Mouse (Mus musculus) splenic B cell, adult 2 months (primary cell): ENCODE measurements around the gene Oscp1.
"Not testable (repeated sequence)": the region's sequence is repeated elsewhere in the genome, so short reads cannot be mapped to it uniquely, and the experiment has no call there.

Source experiments
- DNase-seq: peaks from one replicate; pipeline ENCODE4 v3.0.0-alpha.2; 2011; ENCODE audit warnings: low read depth, low spot score
- H3K27me3 ChIP-seq: 2 replicates; pipeline ENCODE4 v1.6.1; 2012; ENCODE audit warnings: mild to moderate bottlenecking, low read length, moderate library complexity, mixed read lengths; ENCODE audit not compliant: control insufficient read depth, poor library complexity, insufficient read depth, severe bottlenecking
- H3K36me3 ChIP-seq: 2 replicates; pipeline ENCODE4 v1.6.1; 2012; ENCODE audit warnings: mild to moderate bottlenecking, low read length, moderate library complexity, mixed read lengths; ENCODE audit not compliant: control insufficient read depth, poor library complexity, insufficient read depth, severe bottlenecking

The Oscp1 gene

DNA sequence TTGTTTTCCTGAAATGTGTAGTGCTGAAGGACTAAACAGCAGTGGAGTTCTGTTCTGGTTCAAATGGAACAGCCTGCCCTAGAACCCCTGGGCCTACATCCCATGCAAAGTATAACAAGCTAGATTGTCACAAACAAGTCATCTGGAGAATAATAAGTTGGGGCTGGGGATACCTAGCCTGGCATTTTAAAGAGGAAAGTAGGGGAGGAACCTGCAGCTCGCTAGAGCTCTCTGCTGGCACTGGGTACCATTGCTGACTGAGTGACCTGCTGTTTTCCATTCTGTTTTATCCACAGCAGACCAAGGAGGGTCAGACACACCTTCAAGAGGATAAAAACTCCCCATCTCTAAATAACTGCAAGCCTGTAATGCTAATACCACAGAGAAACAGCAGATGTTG is 4.5 kb downstream of the Oscp1 start:
- DNase-seq, result no peak
- Histone ChIP-seq H3K27me3 (no peaks in the 10 kb centered on the region), H3K36me3 (no peaks in the 10 kb centered on the region)

DNA sequence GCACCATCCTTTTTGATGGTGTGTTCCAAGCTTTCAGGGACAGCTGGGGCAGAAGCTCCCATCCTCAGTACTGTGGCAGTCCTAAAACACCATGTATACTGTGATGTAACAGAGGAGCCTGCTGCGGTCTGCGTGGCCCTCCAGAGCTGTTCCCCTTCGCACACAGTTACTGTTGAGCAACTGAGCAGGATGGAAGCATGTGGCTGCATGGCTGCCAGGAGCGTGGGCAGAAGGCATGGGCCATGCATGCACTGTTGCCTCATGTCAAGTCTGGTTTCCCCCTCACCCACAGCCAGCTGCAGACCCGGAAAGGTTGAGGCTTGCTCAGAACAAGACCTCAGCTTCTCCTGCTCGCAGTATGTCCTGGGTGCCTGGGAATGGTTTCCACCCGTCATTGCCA is 6.9 kb downstream of the Oscp1 start:
- H3K27me3 ChIP-seq, result no peaks in the 10 kb centered on the region
- DNase-seq, result no peak

DNA sequence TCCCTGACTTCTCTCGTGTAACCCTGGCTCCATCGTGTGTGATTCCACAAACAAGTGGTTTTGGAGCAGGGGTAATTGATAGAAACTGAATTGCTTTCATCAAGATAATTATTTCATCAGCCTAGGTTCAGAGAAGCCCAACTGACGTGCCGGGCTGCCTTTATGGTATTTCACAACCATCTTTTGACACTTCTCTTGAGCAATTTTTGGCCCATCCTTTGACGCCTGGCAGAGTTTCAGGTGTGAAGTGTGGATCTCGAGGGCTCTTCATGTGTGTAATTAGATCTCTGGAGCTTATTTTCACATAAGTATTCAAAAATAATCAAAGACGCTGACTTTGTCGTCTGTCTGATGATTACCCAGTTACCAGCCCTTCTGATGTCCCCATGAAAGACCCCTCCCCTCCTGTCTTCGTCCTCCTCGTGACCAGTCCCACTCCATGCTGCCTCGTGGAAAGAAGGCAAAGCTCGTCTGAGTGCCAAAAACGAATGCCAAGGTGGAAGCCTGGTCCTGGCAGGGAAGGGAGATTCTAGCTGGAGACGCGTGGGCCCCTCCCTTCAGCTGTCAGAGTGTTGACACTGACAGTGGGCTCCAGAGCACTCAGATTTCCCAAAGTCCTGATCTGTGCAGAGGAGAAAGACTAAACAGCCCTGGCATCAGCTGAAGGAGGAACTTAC is 9.2 kb downstream of the Oscp1 start:
- DNase-seq, result no peak
- H3K27me3 ChIP-seq, result no peaks in the 10 kb centered on the region; the same call in 1 of the 2 replicates
- H3K36me3 ChIP-seq, result no peaks in the 10 kb centered on the region

More for the DNA sequence above, 6.9 kb downstream of the Oscp1 start:
- no peaks in the 10 kb centered on the region for H3K36me3 ChIP-seq

DNA sequence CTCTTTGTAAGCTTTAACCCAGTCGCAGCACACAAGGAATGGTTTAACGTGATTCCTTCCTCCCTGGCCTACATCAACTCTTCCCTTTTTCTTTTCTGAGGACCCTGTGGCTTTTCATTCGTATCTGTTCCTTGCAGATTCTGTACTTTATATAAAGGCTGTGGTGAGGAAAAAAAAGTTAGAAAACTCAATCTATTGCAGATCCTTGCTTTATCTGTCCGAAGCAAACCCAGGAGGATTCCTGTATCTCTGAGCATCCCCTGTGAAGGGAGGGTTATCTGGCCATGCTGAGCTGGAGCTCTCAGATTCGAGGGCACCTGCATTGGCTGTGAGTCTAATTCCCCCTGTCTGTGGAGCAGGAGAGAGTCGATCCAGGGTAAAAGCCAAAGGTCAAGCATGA is 10.5 kb downstream of the Oscp1 start:
- DNase-seq, result no peak
- no peaks in the 10 kb centered on the region; the same call in 1 of the 2 replicates for H3K27me3 ChIP-seq
- no peaks in the 10 kb centered on the region for H3K36me3 ChIP-seq

DNA sequence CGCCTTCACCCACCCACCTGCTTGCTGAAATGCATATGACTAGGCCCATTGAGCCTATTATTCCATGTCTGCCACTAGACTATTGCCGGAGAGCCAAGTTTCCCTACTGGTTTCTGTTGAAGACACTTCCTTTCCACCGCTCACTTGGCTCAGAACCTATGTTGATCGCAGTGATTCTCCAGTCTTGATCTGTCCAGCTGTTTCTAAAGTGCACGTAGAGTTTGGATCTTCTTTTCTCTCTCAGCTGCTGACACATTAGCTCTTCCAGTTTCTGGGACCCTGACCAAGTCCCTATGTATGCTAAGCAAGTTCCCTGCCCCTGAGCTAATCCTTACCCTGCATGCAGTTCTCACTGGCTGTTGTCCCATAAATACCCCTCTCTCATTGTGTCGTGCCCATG is 19.5 kb downstream of the Oscp1 start:
- Histone ChIP-seq H3K27me3 (no peaks in the 10 kb centered on the region), H3K36me3 (no peaks in the 10 kb centered on the region)
- DNase-seq, result no peak

DNA sequence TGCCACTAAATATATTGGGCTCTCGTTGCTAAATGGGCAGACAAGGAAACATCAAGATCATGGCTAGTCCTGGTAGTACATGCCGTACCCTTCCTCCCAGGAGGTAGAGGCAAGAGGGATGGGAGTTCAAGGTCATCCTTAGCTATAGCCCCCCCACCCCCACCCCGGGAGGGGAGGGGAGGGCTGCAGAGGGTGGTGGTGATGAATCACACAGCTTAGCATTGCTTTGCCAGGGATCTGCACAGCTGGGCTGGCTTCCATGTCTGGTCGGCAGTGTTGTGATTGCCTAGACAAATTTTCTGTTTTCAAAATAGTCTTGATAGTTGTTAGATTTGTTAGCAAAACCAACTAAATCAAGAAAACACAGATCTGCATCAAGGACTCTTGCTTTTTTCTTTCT is 20.9 kb downstream of the Oscp1 start:
- DNase-seq, result no peak

DNA sequence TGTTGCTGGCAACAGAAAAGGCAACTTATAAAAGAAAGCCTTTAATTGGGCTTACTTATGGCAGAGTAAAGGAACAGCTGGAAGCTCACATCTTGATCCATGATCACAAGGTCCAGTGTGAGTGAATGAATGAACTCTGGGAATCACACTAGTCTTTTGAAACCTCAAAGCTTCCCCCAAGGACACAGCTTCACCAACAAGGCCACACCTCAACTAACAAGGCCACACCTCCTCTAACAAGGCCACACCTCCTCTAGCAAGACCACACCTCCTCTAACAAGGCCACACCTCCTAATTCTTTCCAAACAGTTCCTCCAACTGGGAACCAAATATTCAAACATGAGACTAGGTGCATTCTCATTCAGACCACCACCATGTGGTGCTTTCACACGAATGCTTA is 23.2 kb downstream of the Oscp1 start:
- no peak for DNase-seq
- no peaks in the 10 kb centered on the region for H3K27me3 ChIP-seq
- no peaks in the 10 kb centered on the region for H3K36me3 ChIP-seq

More for the DNA sequence above, 20.9 kb downstream of the Oscp1 start:
- no peaks in the 10 kb centered on the region for H3K27me3 ChIP-seq
- no peaks in the 10 kb centered on the region for H3K36me3 ChIP-seq

DNA sequence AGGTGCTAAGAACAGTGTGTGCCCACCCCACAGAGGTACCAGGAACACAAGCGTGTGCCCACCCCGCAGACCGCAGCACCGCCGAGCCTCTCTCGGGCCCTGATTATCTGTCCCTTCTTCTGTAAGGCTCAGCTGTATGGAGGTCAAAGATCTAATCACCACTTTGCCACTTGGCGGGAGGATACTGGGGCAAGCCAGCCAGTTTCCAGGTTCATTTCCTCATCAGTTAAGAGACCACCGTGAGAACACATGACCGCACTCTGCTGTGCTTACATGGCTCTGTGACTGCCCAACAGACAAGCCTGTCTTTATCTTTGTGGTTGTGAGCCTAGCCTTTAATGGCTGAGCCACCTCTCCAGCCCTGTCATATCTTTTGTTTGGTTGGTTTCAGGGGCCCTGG is 24.7 kb downstream of the Oscp1 start:
- no peaks in the 10 kb centered on the region for H3K36me3 ChIP-seq
- no peak for DNase-seq
- no peaks in the 10 kb centered on the region for H3K27me3 ChIP-seq

DNA sequence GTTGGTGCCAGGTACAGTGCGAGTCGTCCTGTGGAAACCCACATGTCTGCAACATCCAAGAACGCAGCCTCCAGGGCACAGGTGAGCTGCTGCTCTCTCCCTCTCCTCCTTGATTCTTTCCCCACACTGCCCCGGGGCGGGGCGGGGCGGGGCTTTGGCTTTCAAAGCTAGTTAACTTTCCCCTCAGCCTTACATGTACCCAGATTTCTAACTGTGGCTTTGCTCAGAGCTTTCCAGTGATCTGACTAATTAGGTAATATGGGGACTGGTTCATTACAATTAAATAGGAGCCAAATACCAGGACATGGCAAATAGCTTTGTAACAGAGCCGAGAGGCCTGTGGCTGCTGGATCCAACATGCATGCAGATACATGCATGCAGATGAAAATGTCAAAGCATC is 26.0 kb downstream of the Oscp1 start:
- Histone ChIP-seq H3K27me3 (no peaks in the 10 kb centered on the region), H3K36me3 (no peaks in the 10 kb centered on the region)

DNA sequence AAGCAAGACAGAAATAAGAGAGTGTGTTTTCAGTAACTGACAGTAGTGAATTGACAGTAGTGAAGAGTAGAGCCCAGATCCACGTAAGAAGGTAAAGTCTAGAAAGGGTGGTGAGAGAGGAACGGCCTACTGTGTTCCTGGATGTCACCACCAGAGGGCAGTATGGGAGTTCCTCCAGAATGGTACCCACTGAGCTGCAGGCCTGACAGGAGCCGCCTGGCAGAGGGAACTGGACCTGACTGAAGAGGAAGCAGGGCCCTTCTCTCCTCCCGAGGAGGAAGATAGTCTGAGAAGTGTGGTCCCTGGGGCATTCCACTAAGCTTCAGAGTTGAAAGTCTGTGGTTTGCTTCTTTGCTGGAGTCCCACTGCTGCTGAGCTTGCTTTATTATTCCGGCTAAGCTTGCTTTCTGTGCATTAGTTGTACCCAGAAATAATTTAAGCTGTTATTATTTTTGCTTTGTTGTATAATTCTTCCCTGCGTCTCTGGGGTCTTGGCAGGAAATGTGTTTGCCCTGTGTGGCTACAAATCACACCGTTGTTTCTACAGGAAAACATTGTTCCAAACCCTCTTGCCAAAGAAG is 27.7 kb downstream of the Oscp1 start:
- peak; percentile 93 for DNase-seq
- Histone ChIP-seq H3K36me3 (no peaks in the 10 kb centered on the region), H3K27me3 (no peaks in the 10 kb centered on the region)

More for the DNA sequence above, 26.0 kb downstream of the Oscp1 start:
- no peak for DNase-seq

DNA sequence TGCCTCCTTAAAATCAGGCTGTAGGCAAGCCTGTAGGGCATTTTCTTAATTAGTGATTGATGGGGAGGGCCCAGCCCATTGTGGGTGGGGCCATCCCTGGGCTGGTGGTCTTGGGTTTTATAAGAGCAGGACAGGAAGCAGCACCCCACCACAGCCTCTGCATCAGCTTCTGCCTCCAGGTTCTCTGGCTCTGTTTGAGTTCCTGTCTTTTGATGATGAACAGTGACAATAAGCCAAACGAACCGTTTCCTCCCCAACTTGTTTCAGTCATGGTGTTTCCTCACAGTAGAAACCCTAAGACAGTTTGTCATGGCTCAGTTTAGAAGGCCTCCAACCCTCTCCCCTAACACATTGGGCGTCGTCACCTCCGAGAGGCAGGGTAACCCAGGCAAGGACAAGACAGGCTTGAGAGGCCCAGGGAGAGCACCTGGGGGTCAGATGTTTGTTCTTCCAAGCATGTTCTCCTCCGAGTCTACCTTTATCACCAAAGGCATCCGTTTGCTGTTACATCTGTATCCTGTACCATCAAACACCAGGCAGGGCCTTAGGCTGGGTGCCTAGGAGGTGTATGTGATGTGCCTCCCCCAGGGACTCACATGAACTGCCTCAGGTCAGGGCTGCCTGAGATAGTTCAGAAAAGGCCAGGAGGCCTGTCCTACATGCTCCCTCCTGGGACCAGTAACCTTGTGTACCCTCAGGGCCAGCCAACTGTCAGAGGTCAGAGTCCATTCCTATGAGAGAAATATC is 31.9 kb downstream of the Oscp1 start:
- Histone ChIP-seq H3K27me3 (no peaks in the 10 kb centered on the region), H3K36me3 (no peaks in the 10 kb centered on the region)
- no peak for DNase-seq

DNA sequence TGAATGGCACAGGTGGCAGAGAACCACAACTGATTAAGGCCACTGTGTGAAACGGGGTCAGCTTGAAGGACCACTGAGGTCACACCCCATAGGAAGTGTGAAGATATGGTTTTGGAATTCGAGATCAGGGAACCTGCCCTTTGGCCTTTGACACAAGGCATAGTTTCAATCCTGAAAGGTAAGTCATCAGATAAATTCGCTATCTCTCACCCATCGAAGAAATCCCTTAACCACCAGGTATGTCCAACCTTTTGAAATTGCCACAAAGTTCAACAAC is 32.4 kb downstream of the Oscp1 start:
- no peaks in the 10 kb centered on the region for H3K27me3 ChIP-seq
- no peaks in the 10 kb centered on the region for H3K36me3 ChIP-seq
- no peak for DNase-seq

DNA sequence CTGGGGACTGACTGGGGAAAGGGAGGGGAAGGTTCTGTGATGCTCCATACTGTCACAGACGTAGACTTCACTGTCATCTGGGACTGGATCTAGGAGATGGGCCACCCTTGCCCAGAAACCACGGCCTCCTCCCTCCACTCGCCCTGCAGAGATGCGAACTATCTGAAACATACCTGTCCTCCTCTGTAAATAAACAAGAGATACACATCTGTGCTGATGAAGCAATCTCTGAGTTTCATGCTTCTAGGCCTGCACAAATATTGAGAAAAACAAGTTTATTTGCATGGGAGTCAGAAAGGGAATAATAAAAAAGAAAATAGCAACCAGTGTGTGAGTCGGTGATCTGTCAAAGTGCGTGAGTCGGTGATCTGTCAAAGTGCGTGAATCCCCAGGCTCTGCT is 33.5 kb downstream of the Oscp1 start:
- no peak for DNase-seq
- Histone ChIP-seq H3K27me3 (no peaks in the 10 kb centered on the region), H3K36me3 (no peaks in the 10 kb centered on the region)

DNA sequence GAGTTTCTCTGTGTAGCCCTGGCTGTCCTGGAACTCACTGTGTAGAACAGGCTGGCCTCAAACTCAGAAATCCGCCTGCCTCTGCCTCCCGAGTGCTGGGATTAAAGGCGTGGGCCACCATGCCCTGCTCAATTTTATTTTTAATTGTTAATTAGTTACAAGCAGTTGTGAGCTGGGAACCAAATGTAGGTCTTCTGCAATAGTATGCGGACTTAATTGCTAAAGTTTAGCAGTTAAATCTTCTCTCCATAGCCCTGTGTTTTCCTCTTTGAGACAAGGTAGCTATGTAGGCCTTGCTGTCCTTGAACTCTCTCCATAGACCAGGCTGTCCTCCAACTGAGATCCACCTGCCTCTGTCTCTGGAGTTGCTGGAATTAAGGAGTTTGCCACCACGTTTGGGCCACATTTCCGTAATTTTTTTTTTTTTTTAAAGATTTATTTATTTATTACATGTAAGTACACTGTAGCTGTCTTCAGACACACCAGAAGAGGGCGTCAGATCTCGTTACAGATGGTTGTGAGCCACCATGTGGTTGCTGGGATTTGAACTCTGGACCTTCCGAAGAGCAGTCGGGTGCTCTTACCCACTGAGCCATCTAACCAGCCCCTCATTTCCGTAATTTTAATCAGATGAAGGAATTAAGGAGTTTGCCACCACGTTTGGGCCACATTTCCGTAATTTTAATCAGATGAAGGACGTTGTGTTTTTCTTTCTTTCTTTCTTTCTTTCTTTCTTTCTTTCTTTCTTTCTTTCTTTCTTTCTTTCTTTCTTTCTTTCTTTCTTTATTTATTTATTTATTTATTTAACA is 37.5 kb downstream of the Oscp1 start:
- not testable (repeated sequence) for H3K36me3 ChIP-seq, DNase-seq, H3K27me3 ChIP-seq
